Mouse (Mus musculus): Measurements from ENCODE around the gene Calb2.

Calb2 gene

GRCm38 (mm10) chr8:110130537-110130936, 37.5 kb downstream of the Calb2 start:
- in situ Hi-C loops (cut with MboI, MseI), result no loop called here

GRCm38 (mm10) chr8:110119715-110120114, 48.3 kb downstream of the Calb2 start:
- in situ Hi-C loops (cut with MboI, MseI), result no loop called here

- in situ Hi-C loops (cut with MboI, MseI), result no loop called here
These were observed 65.4 kb downstream of the Calb2 start, which contains the start of gene Gm17720 for GRCm38 (mm10) chr8:110102653-110103052. TSS of gene Gm17720 (minus strand) at chr8:110102753.

- in situ Hi-C loops (cut with MboI, MseI), result no loop called here
These were observed 66.3 kb downstream of the Calb2 start for GRCm38 (mm10) chr8:110101676-110102075.

GRCm38 (mm10) chr8:110100907-110101306, 67.1 kb downstream of the Calb2 start, which contains the start of gene Gm21964:
TSS of gene Gm21964 (plus strand) at chr8:110101207.
- in situ Hi-C loops (cut with MboI, MseI), result no loop called here

- in situ Hi-C loops (cut with MboI, MseI), result no loop called here
These were observed 76.1 kb downstream of the Calb2 start for GRCm38 (mm10) chr8:110091869-110092268.

Measured in T-helper 1 cell (primary cell).